Mouse (Mus musculus): ENCODE data around the gene Btbd2.
A peak's percentile ranks its signal among the peaks of the same experiment; 100 is the strongest.
"Not testable (repeated sequence)": the region's sequence is repeated elsewhere in the genome, so short reads cannot be mapped to it uniquely, and the experiment has no call there.

Gene Btbd2

GRCm38 (mm10) chr10:80627685-80628084, 29.2 kb downstream of the Btbd2 start:
- DNase-seq = peak; percentile 84

- DNase-seq = no peak
Measured at GRCm38 (mm10) chr10:80625764-80626163, 31.1 kb downstream of the Btbd2 start.

GRCm38 (mm10) chr10:80623457-80624191, 33.2 kb downstream of the Btbd2 start:
- peak; percentile 84 for DNase-seq

- DNase-seq = peak; percentile 77
Measured at GRCm38 (mm10) chr10:80622661-80623456, 34.0 kb downstream of the Btbd2 start, which contains the start of gene Csnk1g2. Gene Csnk1g2 (plus strand): TSS chr10:80622838.

- peak; percentile 100 for DNase-seq
Measured at GRCm38 (mm10) chr10:80621940-80622660, 34.8 kb downstream of the Btbd2 start.

- no peak for DNase-seq
Measured at GRCm38 (mm10) chr10:80621690-80621939, 35.3 kb downstream of the Btbd2 start.

GRCm38 (mm10) chr10:80620796-80621689, 35.8 kb downstream of the Btbd2 start:
- no peak for DNase-seq

- no peak for DNase-seq
Measured at GRCm38 (mm10) chr10:80620365-80620764, 36.5 kb downstream of the Btbd2 start.

- no peak for DNase-seq
Measured at GRCm38 (mm10) chr10:80619465-80620244, 37.2 kb downstream of the Btbd2 start.

GRCm38 (mm10) chr10:80618181-80618580, 38.7 kb downstream of the Btbd2 start:
- peak; percentile 79 for DNase-seq

GRCm38 (mm10) chr10:80614351-80614750, 42.5 kb downstream of the Btbd2 start:
- DNase-seq = no peak

GRCm38 (mm10) chr10:80613821-80614220, 43.0 kb downstream of the Btbd2 start:
- DNase-seq = no peak

GRCm38 (mm10) chr10:80611905-80612304, 45.0 kb downstream of the Btbd2 start:
- DNase-seq = no peak

GRCm38 (mm10) chr10:80611024-80611423, 45.8 kb downstream of the Btbd2 start:
- peak; percentile 80 for DNase-seq

GRCm38 (mm10) chr10:80610116-80610785, 46.6 kb downstream of the Btbd2 start:
- no peak for DNase-seq

- no peak for DNase-seq
Measured at GRCm38 (mm10) chr10:80609269-80609924, 47.5 kb downstream of the Btbd2 start.

- no peak for DNase-seq
Measured at GRCm38 (mm10) chr10:80608435-80608834, 48.4 kb downstream of the Btbd2 start.

- DNase-seq = no peak
Measured at GRCm38 (mm10) chr10:80606737-80607350, 50.0 kb downstream of the Btbd2 start.

GRCm38 (mm10) chr10:80606306-80606705, 50.6 kb downstream of the Btbd2 start:
- peak; percentile 46 for DNase-seq

GRCm38 (mm10) chr10:80605721-80606120, 51.1 kb downstream of the Btbd2 start, which contains the start of gene Gm49322:
Gene Gm49322 (plus strand): TSS chr10:80606021.
- DNase-seq = not testable (repeated sequence)

Data from kidney, postnatal 10 days (tissue).